Mouse (Mus musculus): ENCODE data around the gene Kcnd3. TPM values are rescaled to one million over a fixed set of nuclear protein-coding genes. Genes with fewer than 3 reads are reported as not detected.

Kcnd3 gene
- total RNA-seq, 2 experiments from 2014 or later: 5.1 to 5.8 TPM

- DNase-seq: no peak
Measured at GRCm38 (mm10) chr3:105528860-105529259, 76.7 kb downstream of the Kcnd3 start.

GRCm38 (mm10) chr3:105529700-105530099, 77.6 kb downstream of the Kcnd3 start:
- DNase-seq: no peak

- no peak for DNase-seq
Measured at GRCm38 (mm10) chr3:105530363-105531130, 78.4 kb downstream of the Kcnd3 start.

- no peak for DNase-seq
Measured at GRCm38 (mm10) chr3:105538406-105538805, 86.3 kb downstream of the Kcnd3 start.

GRCm38 (mm10) chr3:105538819-105539607, 86.9 kb downstream of the Kcnd3 start:
- peak; percentile 40 for DNase-seq

DNA sequence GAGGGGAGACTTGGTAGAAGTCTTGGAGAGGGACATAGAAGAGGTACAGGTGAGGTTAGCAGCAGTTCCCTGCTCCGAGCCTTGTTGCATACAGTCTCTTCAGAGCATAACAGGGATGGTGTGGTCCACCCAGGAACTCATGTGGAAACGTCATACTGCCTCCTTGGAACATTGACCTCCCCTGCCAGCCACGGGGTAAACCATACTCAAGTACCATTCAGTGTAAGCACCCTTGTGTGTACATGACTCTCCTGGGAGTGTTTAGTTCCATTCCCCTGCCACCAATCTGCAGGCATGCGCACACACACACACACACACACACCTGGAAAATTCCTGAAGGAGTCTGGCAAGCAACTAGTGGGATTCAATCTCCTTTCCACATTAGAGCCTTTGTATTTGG, 90.6 kb downstream of the Kcnd3 start:
- no peak for DNase-seq

DNA sequence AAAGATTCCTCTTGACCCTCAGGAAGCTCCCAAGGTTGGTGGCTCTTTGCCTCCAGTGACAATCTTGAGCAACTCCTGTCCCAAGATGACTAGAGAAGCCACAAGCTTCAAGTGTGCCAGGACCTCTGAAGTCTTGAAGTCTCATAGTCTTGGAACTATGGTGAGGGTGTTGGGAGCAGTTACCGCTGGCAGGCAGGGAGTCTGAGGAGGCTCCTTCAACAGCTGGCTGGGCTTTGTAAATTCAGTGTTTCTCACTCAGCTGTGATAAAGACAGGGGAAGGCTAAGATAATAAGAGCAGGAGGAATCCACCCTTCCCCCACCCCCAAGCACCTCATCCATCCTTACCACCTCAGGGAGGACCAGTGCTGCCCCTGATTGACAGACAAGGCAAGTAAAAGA, 92.0 kb downstream of the Kcnd3 start:
- DNase-seq: no peak

- peak; percentile 23 for DNase-seq
Measured at GRCm38 (mm10) chr3:105546611-105547071, 94.5 kb downstream of the Kcnd3 start.

DNA sequence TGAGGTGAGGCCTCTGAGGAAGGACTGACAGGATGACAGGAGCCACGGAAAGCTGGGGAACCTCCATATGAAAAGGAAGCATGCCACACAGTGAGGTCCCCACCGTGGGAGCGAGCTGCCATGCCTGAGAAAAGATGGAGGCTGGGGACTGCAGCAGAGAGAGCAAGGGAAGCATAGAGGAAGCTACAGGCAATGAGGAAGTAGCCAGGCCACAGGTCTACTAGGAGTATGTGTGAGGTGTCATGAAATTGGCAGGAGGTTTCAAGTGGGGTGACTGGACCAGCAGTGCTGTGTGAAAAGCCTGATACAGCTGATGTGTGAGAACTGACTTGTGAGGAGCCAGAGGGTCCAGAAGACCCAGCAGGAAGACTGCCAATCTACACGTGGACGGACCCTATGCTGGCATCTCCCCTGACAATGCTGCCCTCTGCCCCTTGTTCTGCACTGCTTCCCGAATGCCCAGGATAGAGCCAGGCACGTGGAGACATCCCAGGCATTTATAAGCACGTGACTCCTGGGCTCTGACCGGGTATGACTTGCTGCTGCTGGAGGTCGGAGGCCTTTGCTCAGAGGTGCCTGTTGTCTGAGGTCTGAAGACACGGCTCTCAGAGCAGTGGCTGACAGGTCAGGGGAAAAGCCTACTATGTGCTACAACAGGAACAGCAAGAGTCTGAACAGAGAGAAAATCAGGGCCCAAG, 96.1 kb downstream of the Kcnd3 start:
- DNase-seq: no peak

DNA sequence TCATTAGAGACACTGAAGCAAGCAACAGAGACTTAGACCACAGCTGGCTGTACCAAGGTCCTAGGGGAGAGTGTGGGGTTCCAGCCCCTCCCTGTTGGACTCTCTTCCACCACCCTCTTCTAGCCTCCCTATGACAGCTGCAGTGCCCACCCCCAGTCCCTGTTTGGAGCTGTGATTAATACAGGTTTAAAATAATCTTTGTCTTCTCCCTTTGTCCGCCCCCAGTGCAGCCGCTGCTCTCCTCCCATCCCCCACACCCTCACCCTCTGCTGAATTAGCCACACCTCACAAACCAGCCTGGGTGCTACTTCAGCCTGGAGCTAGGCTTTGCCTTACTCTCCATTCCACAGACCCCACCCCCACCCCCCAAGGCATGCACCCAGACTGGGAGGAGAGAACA, 107.3 kb downstream of the Kcnd3 start:
- DNase-seq: no peak

GRCm38 (mm10) chr3:105566973-105567372, 114.8 kb downstream of the Kcnd3 start:
- DNase-seq: no peak

- no peak for DNase-seq
Measured at GRCm38 (mm10) chr3:105567472-105567871, 115.3 kb downstream of the Kcnd3 start.

- no peak for DNase-seq
Measured at GRCm38 (mm10) chr3:105568403-105568802, 116.3 kb downstream of the Kcnd3 start.

DNA sequence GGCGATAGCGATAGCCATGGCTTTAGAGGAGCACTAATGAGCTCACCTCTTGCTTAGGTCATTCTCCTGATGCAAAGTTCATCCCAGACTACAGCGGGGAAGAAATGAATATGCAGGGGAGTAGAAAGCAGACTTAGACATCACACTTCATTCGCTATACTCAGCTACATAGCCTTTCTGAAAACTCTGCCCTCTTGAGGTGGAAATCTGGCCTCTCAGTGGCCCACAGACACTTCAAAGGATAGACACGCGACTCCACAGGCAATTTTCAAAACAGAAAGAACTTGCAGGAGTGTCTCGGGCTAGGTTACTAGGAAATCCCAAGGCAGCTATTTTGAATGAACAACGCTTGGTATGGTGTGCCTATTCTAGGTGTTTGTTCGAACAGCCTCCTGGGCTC, 116.7 kb downstream of the Kcnd3 start:
- DNase-seq: no peak

- DNase-seq: no peak
Measured at GRCm38 (mm10) chr3:105569310-105569752, 117.2 kb downstream of the Kcnd3 start.

- no peak for DNase-seq
Measured at GRCm38 (mm10) chr3:105569950-105570349, 117.8 kb downstream of the Kcnd3 start.

GRCm38 (mm10) chr3:105570818-105571217, 118.7 kb downstream of the Kcnd3 start:
- DNase-seq: no peak

- DNase-seq: no peak
Measured at GRCm38 (mm10) chr3:105571944-105572343, 119.8 kb downstream of the Kcnd3 start.

- no peak for DNase-seq
Measured at GRCm38 (mm10) chr3:105573156-105573555, 121.0 kb downstream of the Kcnd3 start.

GRCm38 (mm10) chr3:105578320-105578719, 126.2 kb downstream of the Kcnd3 start:
- no peak for DNase-seq

- no peak for DNase-seq
Measured at GRCm38 (mm10) chr3:105581119-105581518, 129.0 kb downstream of the Kcnd3 start.

DNA sequence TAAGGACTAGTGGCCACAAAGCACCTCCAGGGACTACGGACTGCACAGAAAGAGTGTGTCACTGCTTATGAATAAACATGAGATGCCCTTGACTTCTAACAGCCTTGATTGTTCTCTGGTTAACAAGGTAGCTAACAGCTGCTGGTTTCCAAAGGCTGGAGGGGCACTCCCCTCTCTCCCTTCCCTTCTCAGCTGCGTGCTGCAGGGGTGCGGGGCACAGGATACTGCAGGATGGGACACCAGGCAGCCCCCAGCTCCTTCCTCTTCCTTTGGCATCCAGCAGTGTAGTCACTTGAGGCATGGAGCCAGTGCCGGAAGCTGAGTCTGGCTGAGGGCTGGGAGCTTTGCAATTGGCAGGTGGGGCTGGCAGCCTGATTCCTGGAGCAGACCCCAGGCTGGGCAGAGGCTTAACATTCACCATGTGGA, 133.6 kb downstream of the Kcnd3 start:
- DNase-seq: peak; percentile 2
